Mouse (Mus musculus): ENCODE results near the gene Olfr211. TPM values are rescaled to one million over a fixed set of nuclear protein-coding genes. Genes with fewer than 3 reads are reported as not detected.
"Not testable (repeated sequence)": the region's sequence is repeated elsewhere in the genome, so short reads cannot be mapped to it uniquely, and the experiment has no call there.

The Olfr211 gene
- polyA plus RNA-seq, 1 experiment from 2014 or later, result not detected

DNA sequence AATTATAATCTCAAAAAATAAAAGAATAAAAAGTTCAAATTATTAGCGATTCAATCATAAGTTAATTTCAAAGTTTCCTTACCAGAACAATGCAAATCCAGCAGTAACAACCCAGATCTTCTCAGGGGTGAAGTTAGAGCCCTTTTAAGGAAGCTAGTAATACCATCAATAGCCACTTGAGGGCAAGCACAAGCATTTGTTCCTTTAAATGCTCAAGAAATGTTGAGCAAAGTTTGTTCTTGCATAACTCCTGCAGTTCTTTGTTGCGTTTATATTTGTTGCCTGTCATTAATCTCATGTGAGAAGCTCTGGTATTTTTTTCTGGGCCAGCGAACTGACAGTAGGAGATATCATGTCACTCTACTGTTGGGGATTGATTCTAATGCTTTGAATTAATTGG is 20.8 kb upstream of the Olfr211 start:
- Histone ChIP-seq H3K4me3 (ENCODE audit: low read length) (no peak overlapping the region), H3K27ac (ENCODE audit: low read length) (no peak overlapping the region), H3K9me3 (ENCODE audit: control insufficient read depth, low read length) (no peaks in the 10 kb centered on the region), H3K4me2 (ENCODE audit: low read depth, low read length) (no peak overlapping the region), H3K4me1 (ENCODE audit: control insufficient read depth, insufficient read depth, low read length) (no peaks in the 10 kb centered on the region), H3K9ac (ENCODE audit: low read depth, low read length) (no peak overlapping the region), H3K27me3 (replicated peaks; ENCODE audit: control insufficient read depth, insufficient read depth, low read length) (no peaks in the 10 kb centered on the region), H3K36me3 (ENCODE audit: control insufficient read depth, insufficient read depth, low read length) (no peaks in the 10 kb centered on the region)
- no peak for ATAC-seq
- 27% methylated on average over 3 of the region's 3 CpGs for WGBS

DNA sequence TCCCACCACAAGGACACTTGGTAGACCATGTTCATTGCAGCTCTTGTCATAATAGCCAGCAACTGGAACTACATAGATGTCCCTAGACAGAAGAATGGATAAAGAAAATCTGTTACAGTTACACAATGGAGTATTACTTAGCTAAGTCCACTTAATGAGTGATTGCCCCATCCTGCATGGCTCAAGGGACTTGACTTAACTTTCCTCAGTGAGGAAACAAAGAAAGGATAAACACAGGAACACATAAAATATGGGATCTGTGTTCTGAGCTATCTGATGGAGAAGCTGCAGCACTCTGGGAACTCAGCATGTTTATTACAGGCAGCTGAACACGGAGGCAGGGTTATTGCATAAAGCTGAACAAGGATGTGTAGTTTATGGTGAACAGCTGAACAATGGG is 3.8 kb upstream of the Olfr211 start:
- no peak for ATAC-seq
- Histone ChIP-seq H3K9me3 (ENCODE audit: control insufficient read depth, low read length) (no peaks in the 10 kb centered on the region), H3K36me3 (ENCODE audit: control insufficient read depth, insufficient read depth, low read length) (no peaks in the 10 kb centered on the region), H3K9ac (ENCODE audit: low read depth, low read length) (no peak overlapping the region), H3K4me3 (ENCODE audit: low read length) (no peak overlapping the region), H3K27me3 (replicated peaks; ENCODE audit: control insufficient read depth, insufficient read depth, low read length) (no peaks in the 10 kb centered on the region), H3K4me2 (ENCODE audit: low read depth, low read length) (no peak overlapping the region), H3K27ac (ENCODE audit: low read length) (no peak overlapping the region), H3K4me1 (ENCODE audit: control insufficient read depth, insufficient read depth, low read length) (no peaks in the 10 kb centered on the region)
- 57% methylated on average over 1 of the region's 1 CpGs for WGBS

DNA sequence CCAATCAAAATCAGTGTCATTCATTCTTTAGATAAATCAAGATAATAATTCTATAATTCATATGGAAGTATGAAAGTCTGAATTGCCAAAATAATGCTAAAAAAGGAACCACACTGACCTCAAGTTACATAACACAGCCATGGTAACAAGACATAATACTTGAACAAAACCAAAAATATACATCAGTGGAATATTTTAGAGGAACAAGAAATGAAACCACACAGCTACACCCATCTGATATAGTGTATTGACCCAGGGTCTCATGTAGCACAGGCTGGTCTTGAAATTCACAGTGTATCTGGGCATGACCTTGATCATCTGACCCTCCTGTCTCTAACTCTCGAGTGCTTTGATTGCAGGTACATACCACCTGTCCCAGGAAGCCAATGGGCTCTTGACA is 2.1 kb upstream of the Olfr211 start:
- no peak for ATAC-seq
- Histone ChIP-seq H3K36me3 (ENCODE audit: control insufficient read depth, insufficient read depth, low read length) (no peaks in the 10 kb centered on the region), H3K27ac (ENCODE audit: low read length) (no peak overlapping the region), H3K9ac (ENCODE audit: low read depth, low read length) (no peak overlapping the region), H3K4me1 (ENCODE audit: control insufficient read depth, insufficient read depth, low read length) (no peaks in the 10 kb centered on the region), H3K9me3 (ENCODE audit: control insufficient read depth, low read length) (no peaks in the 10 kb centered on the region), H3K4me2 (ENCODE audit: low read depth, low read length) (no peak overlapping the region), H3K27me3 (replicated peaks; ENCODE audit: control insufficient read depth, insufficient read depth, low read length) (no peaks in the 10 kb centered on the region), H3K4me3 (ENCODE audit: low read length) (no peak overlapping the region)
- 50% methylated on average over 1 of the region's 1 CpGs for WGBS

DNA sequence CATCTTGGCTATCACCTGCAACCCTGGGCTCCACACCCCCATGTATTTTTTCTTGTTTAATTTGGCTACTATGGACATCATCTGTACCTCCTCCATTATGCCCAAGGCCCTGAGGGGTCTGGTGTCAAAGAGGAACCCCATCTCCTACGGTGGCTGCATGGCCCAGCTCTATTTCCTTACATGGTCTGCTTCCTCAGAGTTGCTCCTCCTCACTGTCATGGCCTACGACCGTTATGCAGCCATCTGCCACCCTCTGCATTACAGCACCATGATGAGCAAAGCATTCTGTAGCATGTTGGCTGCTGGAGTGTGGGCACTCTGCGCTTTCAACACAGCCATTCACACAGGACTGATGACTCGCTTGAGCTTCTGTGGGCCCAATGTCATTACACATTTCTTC is 4.9 kb downstream of the Olfr211 start:
- WGBS, result 85% methylated on average over 5 of the region's 5 CpGs
- Histone ChIP-seq H3K9me3 (ENCODE audit: control insufficient read depth, low read length) (no peaks in the 10 kb centered on the region), H3K27me3 (replicated peaks; ENCODE audit: control insufficient read depth, insufficient read depth, low read length) (no peaks in the 10 kb centered on the region), H3K9ac (ENCODE audit: low read depth, low read length) (no peak overlapping the region), H3K4me2 (ENCODE audit: low read depth, low read length) (no peak overlapping the region), H3K36me3 (ENCODE audit: control insufficient read depth, insufficient read depth, low read length) (no peaks in the 10 kb centered on the region), H3K4me1 (ENCODE audit: control insufficient read depth, insufficient read depth, low read length) (no peaks in the 10 kb centered on the region), H3K27ac (ENCODE audit: low read length) (no peak overlapping the region), H3K4me3 (ENCODE audit: low read length) (no peak overlapping the region)
- ATAC-seq, result no peak

DNA sequence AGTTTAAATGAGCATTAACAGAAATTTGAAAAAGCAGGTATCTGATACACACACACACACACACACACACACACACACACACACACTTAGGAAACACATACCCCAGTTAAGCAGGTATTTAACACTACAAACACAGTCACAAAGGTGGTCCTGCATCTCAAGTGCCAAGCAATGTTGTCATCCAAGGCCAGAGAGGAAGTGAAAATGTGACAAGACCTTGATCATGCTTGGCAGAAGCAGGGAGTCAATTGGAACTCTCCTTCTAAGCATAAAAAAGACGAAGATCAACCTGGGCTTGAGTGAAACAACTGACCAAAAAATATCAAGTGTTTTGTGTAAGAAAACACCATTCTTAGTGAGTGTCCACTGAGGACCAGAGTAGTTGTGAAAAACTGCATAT is 7.1 kb downstream of the Olfr211 start:
- H3K4me3 ChIP-seq (ENCODE audit: low read length), result no peak overlapping the region
- H3K4me2 ChIP-seq (ENCODE audit: low read depth, low read length), result no peak overlapping the region
- no peak overlapping the region for H3K27ac ChIP-seq (ENCODE audit: low read length)
- no peak for ATAC-seq
- H3K4me1 ChIP-seq (ENCODE audit: control insufficient read depth, insufficient read depth, low read length), result no peaks in the 10 kb centered on the region
- H3K27me3 ChIP-seq (replicated peaks; ENCODE audit: control insufficient read depth, insufficient read depth, low read length), result no peaks in the 10 kb centered on the region
- no peak overlapping the region for H3K9ac ChIP-seq (ENCODE audit: low read depth, low read length)
- H3K36me3 ChIP-seq (ENCODE audit: control insufficient read depth, insufficient read depth, low read length), result no peaks in the 10 kb centered on the region
- no peaks in the 10 kb centered on the region for H3K9me3 ChIP-seq (ENCODE audit: control insufficient read depth, low read length)
- WGBS, result 87% methylated on average over 1 of the region's 1 CpGs

DNA sequence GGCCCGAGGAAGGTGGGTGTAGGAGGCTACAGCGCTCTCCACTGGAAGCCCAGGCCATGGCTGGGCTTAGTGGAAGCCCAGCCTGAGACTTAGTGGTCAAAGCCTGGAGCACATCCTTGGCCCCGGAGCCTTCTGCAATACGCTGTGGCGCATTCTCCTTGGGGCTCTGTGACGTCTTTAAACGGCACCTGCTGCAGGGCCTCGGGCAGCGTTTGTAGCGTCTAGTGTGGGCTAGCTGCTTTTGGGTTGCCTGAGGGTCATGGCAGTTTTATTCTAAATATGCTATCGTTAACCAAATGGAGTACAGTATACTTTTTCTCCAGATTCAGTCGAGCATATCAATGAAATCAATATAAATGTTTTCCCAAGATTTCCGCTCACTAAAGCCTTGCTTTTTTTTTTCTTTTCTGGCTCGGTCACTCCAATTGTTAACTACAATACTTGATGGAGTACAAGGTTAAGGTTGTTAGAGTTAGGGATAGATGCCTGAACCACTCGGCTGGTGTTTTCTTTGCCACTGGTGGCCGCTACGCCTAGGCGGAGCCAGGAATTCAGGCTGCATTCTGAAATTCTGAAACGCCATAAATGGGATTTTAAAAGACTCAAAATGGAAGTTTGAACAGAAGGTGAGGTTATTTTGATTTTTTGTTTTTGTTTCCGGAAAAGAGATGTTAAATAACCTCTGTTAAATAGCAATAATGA is 17.6 kb downstream of the Olfr211 start, which contains the start of gene Olfr212:
TSS of gene Olfr212 (plus strand) at position 215 of the 702 bp plus-strand sequence.
- H3K4me2 ChIP-seq (ENCODE audit: low read depth, low read length); H3K36me3 ChIP-seq (ENCODE audit: control insufficient read depth, insufficient read depth, low read length); H3K27ac ChIP-seq (ENCODE audit: low read length); ATAC-seq; H3K9me3 ChIP-seq (ENCODE audit: control insufficient read depth, low read length); H3K27me3 ChIP-seq (replicated peaks; ENCODE audit: control insufficient read depth, insufficient read depth, low read length); H3K4me1 ChIP-seq (ENCODE audit: control insufficient read depth, insufficient read depth, low read length); H3K9ac ChIP-seq (ENCODE audit: low read depth, low read length); H3K4me3 ChIP-seq (ENCODE audit: low read length): not testable (repeated sequence)
- WGBS, result 93% methylated on average over 19 of the region's 20 CpGs

DNA sequence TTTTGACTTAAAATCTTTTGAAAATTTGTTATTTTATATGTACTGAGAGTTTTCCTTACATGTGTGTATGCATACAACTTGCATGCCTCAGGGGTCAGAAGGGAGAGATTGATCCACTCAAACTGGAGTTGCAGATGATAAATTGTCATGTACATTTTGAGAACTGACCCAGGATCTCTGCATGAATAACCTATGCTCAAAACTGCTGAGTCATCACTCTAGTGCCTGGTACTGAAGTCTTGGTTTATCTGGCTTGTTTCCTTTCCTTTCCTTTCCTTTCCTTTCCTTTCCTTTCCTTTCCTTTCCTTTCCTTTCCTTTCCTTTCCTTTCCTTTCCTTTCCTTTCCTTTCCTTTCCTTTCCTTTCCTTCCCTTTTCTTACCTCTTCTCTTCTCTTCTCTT is 25.9 kb downstream of the Olfr211 start:
- H3K9ac ChIP-seq (ENCODE audit: low read depth, low read length), result no peak overlapping the region
- H3K9me3 ChIP-seq (ENCODE audit: control insufficient read depth, low read length), result no peaks in the 10 kb centered on the region
- H3K4me1 ChIP-seq (ENCODE audit: control insufficient read depth, insufficient read depth, low read length), result no peaks in the 10 kb centered on the region
- H3K27me3 ChIP-seq (replicated peaks; ENCODE audit: control insufficient read depth, insufficient read depth, low read length), result no peaks in the 10 kb centered on the region
- H3K36me3 ChIP-seq (ENCODE audit: control insufficient read depth, insufficient read depth, low read length), result no peaks in the 10 kb centered on the region
- no peak overlapping the region for H3K4me2 ChIP-seq (ENCODE audit: low read depth, low read length)
- no peak for ATAC-seq
- H3K4me3 ChIP-seq (ENCODE audit: low read length), result no peak overlapping the region
- no peak overlapping the region for H3K27ac ChIP-seq (ENCODE audit: low read length)

DNA sequence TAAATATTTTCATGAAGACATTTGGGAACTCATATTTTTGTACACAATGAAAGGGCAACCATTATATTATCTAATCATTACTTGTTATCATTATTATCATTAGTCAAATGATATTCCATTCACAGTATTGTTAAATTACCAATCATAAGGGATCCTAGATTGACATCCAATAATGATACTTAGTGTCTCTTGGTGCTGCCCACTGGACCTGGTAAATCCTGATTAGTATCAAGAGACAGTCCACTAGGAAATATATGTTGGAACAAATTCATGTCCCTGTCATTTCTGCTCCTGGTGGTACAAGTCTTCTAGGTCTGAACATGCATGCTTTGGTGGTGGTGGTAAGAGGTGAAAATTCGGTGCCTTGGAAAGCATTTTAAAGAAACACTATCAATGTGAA is 49.3 kb downstream of the Olfr211 start, which contains the start of gene Olfr213:
TSS of gene Olfr213 (plus strand) at position 301 of the 400 bp plus-strand sequence.
- H3K4me3 ChIP-seq (ENCODE audit: low read length), result no peak within 1 kb of the TSS
- 89% methylated on average over 1 of the region's 1 CpGs for WGBS
- H3K36me3 ChIP-seq (ENCODE audit: control insufficient read depth, insufficient read depth, low read length), result no peaks in the 10 kb centered on the region
- H3K4me2 ChIP-seq (ENCODE audit: low read depth, low read length), result no peak within 1 kb of the TSS
- no peak within 1 kb of the TSS for H3K27ac ChIP-seq (ENCODE audit: low read length)
- H3K9me3 ChIP-seq (ENCODE audit: control insufficient read depth, low read length), result no peaks in the 10 kb centered on the region
- no peak within 1 kb of the TSS for H3K9ac ChIP-seq (ENCODE audit: low read depth, low read length)
- ATAC-seq, result no peak
- H3K27me3 ChIP-seq (replicated peaks; ENCODE audit: control insufficient read depth, insufficient read depth, low read length), result no peaks in the 10 kb centered on the region
- H3K4me1 ChIP-seq (ENCODE audit: control insufficient read depth, insufficient read depth, low read length), result no peaks in the 10 kb centered on the region

DNA sequence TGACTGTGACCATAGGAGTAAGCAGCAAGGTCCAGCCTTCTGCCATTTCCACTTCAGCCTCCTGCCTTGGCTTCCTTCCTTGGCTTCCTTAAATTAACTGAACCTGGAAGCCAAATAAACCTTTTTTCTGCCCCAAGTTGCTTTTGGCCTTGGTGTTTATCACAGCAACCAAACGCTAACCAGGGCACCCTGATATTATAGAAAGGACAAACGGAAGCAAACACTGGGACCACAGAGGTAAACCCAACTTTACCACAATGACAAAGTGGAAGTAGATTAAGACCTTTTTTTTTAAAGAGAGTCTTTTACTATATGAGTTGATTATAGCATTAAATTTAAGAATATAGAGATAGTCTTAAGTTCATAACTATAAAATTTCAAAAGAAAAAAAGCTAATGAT is 53.6 kb downstream of the Olfr211 start:
- Histone ChIP-seq H3K27me3 (replicated peaks; ENCODE audit: control insufficient read depth, insufficient read depth, low read length) (no peaks in the 10 kb centered on the region), H3K4me1 (ENCODE audit: control insufficient read depth, insufficient read depth, low read length) (no peaks in the 10 kb centered on the region), H3K27ac (ENCODE audit: low read length) (no peak overlapping the region), H3K9me3 (ENCODE audit: control insufficient read depth, low read length) (no peaks in the 10 kb centered on the region), H3K9ac (ENCODE audit: low read depth, low read length) (no peak overlapping the region), H3K4me2 (ENCODE audit: low read depth, low read length) (no peak overlapping the region), H3K4me3 (ENCODE audit: low read length) (no peak overlapping the region), H3K36me3 (ENCODE audit: control insufficient read depth, insufficient read depth, low read length) (no peaks in the 10 kb centered on the region)
- WGBS, result 79% methylated on average over 2 of the region's 2 CpGs
- no peak for ATAC-seq
